28 mouse cellular contexts compared by ENCODE assay signal in the genomic region with DNA sequence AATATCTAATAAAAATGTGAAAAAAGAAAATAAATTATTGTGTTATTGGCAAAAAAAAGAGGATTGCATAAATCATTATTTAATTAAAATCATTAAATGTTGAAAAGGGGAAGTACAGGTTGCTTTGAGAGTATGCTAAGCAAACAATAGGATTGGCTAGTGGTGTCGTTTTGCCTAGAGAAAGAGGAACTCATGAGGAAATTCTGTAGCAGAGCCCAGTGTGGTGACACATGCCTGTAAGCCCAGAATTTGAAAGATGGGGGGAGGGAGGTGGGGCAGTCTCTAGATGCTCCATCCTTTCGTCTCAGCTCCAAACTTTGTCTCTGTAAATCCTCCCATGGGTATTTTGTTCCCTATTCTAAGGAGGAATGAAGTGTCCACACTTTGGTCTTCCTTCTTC.
A peak's percentile ranks its signal among the peaks of the same experiment; 100 is the strongest.
DNase-seq lines count a peak whose midpoint lies in the region; ATAC-seq and TF ChIP-seq lines count a peak whose summit lies in the region.
"Had no signal": no experiment of that assay in that cellular context is flagged by ENCODE, and none has a peak within 500 bp of the region (broad histone marks: within the 10 kb centered on the region; RNA-seq: fewer than 3 reads in every experiment).

No protein-coding gene starts in this region.

- no peaks in the 10 kb centered on the region for H3K36me3 ChIP-seq in liver, postnatal 0 days (replicated peaks; ENCODE audit: insufficient read depth, low read length)
- H3K36me3 ChIP-seq in liver, embryonic 12.5 days = no peaks in the 10 kb centered on the region
- no peaks in the 10 kb centered on the region for H3K36me3 ChIP-seq in macrophage (ENCODE audit: inconsistent target)
- H3K36me3 ChIP-seq: heart, embryonic 12.5 days; heart, embryonic 15.5 days had no signal

- WGBS in liver, postnatal 0 days (ENCODE audit: insufficient replicate concordance) = 28% methylated on average over 2 of the region's 2 CpGs
- WGBS in liver, embryonic 12.5 days (ENCODE audit: insufficient replicate concordance) = 11% methylated on average over 2 of the region's 2 CpGs
- WGBS in macrophage (ENCODE audit: missing documents) = 6% methylated on average over 2 of the region's 2 CpGs

- H3K4me3 ChIP-seq in liver, postnatal 0 days (ENCODE audit: low read depth, low read length) = no peak overlapping the region
- H3K4me3 ChIP-seq in liver, embryonic 12.5 days = no peak overlapping the region
- H3K4me3 ChIP-seq in macrophage (ENCODE audit: inconsistent target) = no peak overlapping the region
- H3K4me3 ChIP-seq: gastrocnemius, adult 2 months; heart, embryonic 12.5 days; heart, embryonic 15.5 days had no signal

- no peak for TF ChIP-seq CTCF in liver, postnatal 0 days (IDR thresholded peaks at IDR 0.05; ENCODE audit: low read depth)

- no peaks in the 10 kb centered on the region for H3K79me2 ChIP-seq in macrophage (ENCODE audit: inconsistent target)

- H3K27me3 ChIP-seq in liver, postnatal 0 days (ENCODE audit: insufficient read depth, low read length) = no peaks in the 10 kb centered on the region
- H3K27me3 ChIP-seq in liver, embryonic 12.5 days (replicated peaks) = no peaks in the 10 kb centered on the region
- H3K27me3 ChIP-seq: heart, embryonic 12.5 days; heart, embryonic 15.5 days had no signal

- intact Hi-C loops in left cerebral cortex, postnatal 36 days (cut with DNase I) = no loop called here

- H3K4me1 ChIP-seq in liver, postnatal 0 days (ENCODE audit: insufficient read depth) = no peaks in the 10 kb centered on the region
- no peaks in the 10 kb centered on the region for H3K4me1 ChIP-seq in liver, embryonic 12.5 days
- H3K4me1 ChIP-seq: heart, embryonic 12.5 days; heart, embryonic 15.5 days had no signal

- H3K9ac ChIP-seq in liver, postnatal 0 days (replicated peaks) = no peak overlapping the region
- H3K9ac ChIP-seq in liver, embryonic 12.5 days = no peak overlapping the region
- H3K9ac ChIP-seq: forebrain, postnatal 0 days; heart, embryonic 12.5 days; heart, embryonic 15.5 days; hindbrain, embryonic 14.5 days had no signal

- DNase-seq in liver, postnatal 0 days = no peak
- DNase-seq in frontal cortex, postnatal 14 days (ENCODE audit: low spot score in 2 of 2) = no peak
- DNase-seq in gastrocnemius, adult 18-20 months (ENCODE audit: low spot score) = no peak
- DNase-seq in left cerebral cortex, adult 18-20 months (ENCODE audit: low spot score in 2 of 2) = no peak
- no peak for DNase-seq in left cerebral cortex, postnatal 36 days (ENCODE audit: low spot score in 2 of 2)
- DNase-seq: adrenal gland, adult 2 months; adrenal gland, postnatal 14 days; cerebellum, adult 11-12 months; cerebellum, adult 8-10 months; cerebellum, postnatal 10 days; cerebellum, postnatal 36 days; forebrain, postnatal 0 days; gastrocnemius, adult 2 months; gastrocnemius, postnatal 14 days; heart, adult 18-20 months; heart, postnatal 10 days; heart, postnatal 36 days had no signal

- no peak overlapping the region for H3K27ac ChIP-seq in liver, postnatal 0 days (ENCODE audit: low read depth)
- no peak overlapping the region for H3K27ac ChIP-seq in liver, embryonic 12.5 days
- H3K27ac ChIP-seq in macrophage = 0 out of 2 replicates have a peak overlapping the region, but pooled peaks have one; percentile 2
- H3K27ac ChIP-seq: gastrocnemius, adult 2 months; heart, embryonic 15.5 days; hindbrain, embryonic 14.5 days; hindbrain, postnatal 0 days had no signal

- no peak for TF ChIP-seq EP300 in liver, postnatal 0 days (IDR thresholded peaks at IDR 0.05; ENCODE audit: low read depth)

- no peak overlapping the region for H3K4me2 ChIP-seq in liver, postnatal 0 days (ENCODE audit: low read depth, low read length)
- no peak overlapping the region for H3K4me2 ChIP-seq in liver, embryonic 12.5 days
- H3K4me2 ChIP-seq: heart, embryonic 12.5 days; heart, embryonic 15.5 days; hindbrain, embryonic 14.5 days had no signal

- peak; percentile 56; the same call in 1 of the 2 replicates for ATAC-seq in liver, postnatal 0 days
- no peak for ATAC-seq in liver, embryonic 12.5 days
- ATAC-seq in common myeloid progenitor, adult 5-6 weeks (replicated peaks; ENCODE audit: low read depth, poor library complexity, severe bottlenecking) = peak; percentile 100
- ATAC-seq: CD4-positive, CD25-positive, alpha-beta regulatory T cell, adult 4 months; forebrain, embryonic 14.5 days; forebrain, postnatal 0 days; hindbrain, postnatal 0 days; inflammation-experienced regulatory T-cells, adult 6 months; intestine, embryonic 16.5 days had no signal

- no peaks in the 10 kb centered on the region for H3K9me3 ChIP-seq in liver, postnatal 0 days (ENCODE audit: low read length)
- H3K9me3 ChIP-seq in liver, embryonic 12.5 days (replicated peaks) = no peaks in the 10 kb centered on the region
- H3K9me3 ChIP-seq: heart, embryonic 12.5 days; heart, embryonic 15.5 days had no signal
